Mouse (Mus musculus) heart, adult 18-20 months (tissue): ENCODE measurements around the gene Ccdc146. TPM values are rescaled to one million over a fixed set of nuclear protein-coding genes. Genes with fewer than 3 reads are reported as not detected.

Source experiments
- DNase-seq, 2 experiments: peaks; one replicate each; pipeline ENCODE4 v3.0.0; 2021 to 2022; ENCODE audit warnings: mixed read lengths in 1 of 2
- total RNA-seq, 2 experiments: library from RNA; stranded (reverse); gene quantifications; 2 replicates each; pipeline ENCODE4 v1.2.3; 2021

Ccdc146 gene
- total RNA-seq, 2 experiments from 2014 or later: 3.4 to 4.4 TPM

GRCm38 (mm10) chr5:21264352-21265021 is 160.0 kb downstream of the Ccdc146 start:
- no peak for DNase-seq

- no peak for DNase-seq
These were observed 161.0 kb downstream of the Ccdc146 start for GRCm38 (mm10) chr5:21263202-21264055.

- no peak for DNase-seq
These were observed 163.2 kb downstream of the Ccdc146 start for GRCm38 (mm10) chr5:21261202-21261844.

GRCm38 (mm10) chr5:21260746-21261145 is 163.7 kb downstream of the Ccdc146 start:
- DNase-seq: no peak

GRCm38 (mm10) chr5:21257806-21258205 is 166.7 kb downstream of the Ccdc146 start:
- DNase-seq: no peak

- no peak for DNase-seq
These were observed 167.4 kb downstream of the Ccdc146 start for GRCm38 (mm10) chr5:21257126-21257525.

- DNase-seq: peak in 1 of 2 experiments; percentile 22
These were observed 168.8 kb downstream of the Ccdc146 start for GRCm38 (mm10) chr5:21255551-21256132.

GRCm38 (mm10) chr5:21254731-21255525 is 169.5 kb downstream of the Ccdc146 start:
- DNase-seq: no peak

GRCm38 (mm10) chr5:21248834-21249233 is 175.6 kb downstream of the Ccdc146 start:
- no peak for DNase-seq

GRCm38 (mm10) chr5:21247916-21248315 is 176.6 kb downstream of the Ccdc146 start:
- DNase-seq: no peak

- DNase-seq: no peak
These were observed 177.7 kb downstream of the Ccdc146 start for GRCm38 (mm10) chr5:21246794-21247193.

GRCm38 (mm10) chr5:21245241-21245640 is 179.2 kb downstream of the Ccdc146 start:
- no peak for DNase-seq

- DNase-seq: no peak
These were observed 179.9 kb downstream of the Ccdc146 start for GRCm38 (mm10) chr5:21244575-21244974.

Other genes starting within 250 kb of the Ccdc146 start
- gene Gsap, start 238.4 kb downstream of the Ccdc146 start, total RNA-seq: 1 to 10 TPM; 3.6 to 4.0 TPM
- gene Fgl2, start 52.0 kb downstream of the Ccdc146 start, total RNA-seq: 10 to 100 TPM; 16.5 to 22.9 TPM
- gene Fam185a, start 281 bp upstream of the Ccdc146 start, total RNA-seq: 10 to 100 TPM; 20.7 to 22.3 TPM
- gene Lrrc17, start 118.9 kb upstream of the Ccdc146 start, total RNA-seq: 1 to 10 TPM; 2.0 to 2.8 TPM
- not detected for gene Fbxl13, start 221.0 kb upstream of the Ccdc146 start, total RNA-seq
- gene Armc10, start 221.1 kb upstream of the Ccdc146 start, total RNA-seq: 1 to 10 TPM; 7.8 to 8.0 TPM